Mouse (Mus musculus) thymus, adult 2 months (tissue): Measurements from ENCODE around the gene Ubtd1. TPM values are rescaled to one million over a fixed set of nuclear protein-coding genes. Genes with fewer than 3 reads are reported as not detected.

ENCODE experiments used
- DNase-seq: peaks from one replicate; pipeline ENCODE4 v3.0.0; 2021
- H3K27ac ChIP-seq: fragments of 200-500 bp; 2 replicates; pipeline ENCODE4 v1.5.1; 2012; ENCODE audit warnings: low read length, control low read depth; ENCODE audit not compliant: control insufficient read depth, insufficient read depth
- H3K27me3 ChIP-seq: fragments of 200-500 bp; 2 replicates; pipeline ENCODE4 v1.6.1; 2012; ENCODE audit warnings: mild to moderate bottlenecking, low read length, moderate library complexity, mixed read lengths; ENCODE audit not compliant: control insufficient read depth, insufficient read depth
- H3K36me3 ChIP-seq: fragments of 200-500 bp; 2 replicates; pipeline ENCODE4 v1.6.1; 2012; ENCODE audit warnings: mild to moderate bottlenecking, low read length, moderate library complexity; ENCODE audit not compliant: control insufficient read depth, insufficient read depth
- H3K4me1 ChIP-seq: fragments of 200-500 bp; replicated peaks from 2 replicates; pipeline ENCODE4 v1.6.1; 2012; ENCODE audit warnings: low read length; ENCODE audit not compliant: control insufficient read depth, insufficient read depth
- H3K4me3 ChIP-seq: fragments of 200-500 bp; 2 replicates; pipeline ENCODE4 v1.5.1; 2012; ENCODE audit warnings: mild to moderate bottlenecking, low read length, control low read depth, moderate library complexity; ENCODE audit not compliant: control insufficient read depth, insufficient read depth
- CTCF ChIP-seq: fragments of 200-500 bp; IDR thresholded peaks from 2 replicates; pipeline ENCODE4 v1.5.1; 2012; ENCODE audit warnings: mild to moderate bottlenecking, control low read depth, low read length, moderate library complexity, borderline replicate concordance; ENCODE audit not compliant: control insufficient read depth, poor library complexity, insufficient read depth; ENCODE audit errors: extremely low read depth
- POLR2A ChIP-seq: fragments of 200-500 bp; IDR thresholded peaks from 2 replicates; pipeline ENCODE4 v1.6.1; 2012; ENCODE audit warnings: mild to moderate bottlenecking, low read length, control low read depth, moderate library complexity; ENCODE audit not compliant: control insufficient read depth, poor library complexity, insufficient read depth; ENCODE audit errors: extremely low read depth
- WGBS: fragments of 180-500 bp; shearing (Covaris S2); methylation state at CpG from one replicate; pipeline ENCODE4 v1.1.7; 2018; 5-methylcytosine and 5-hydroxymethylcytosine counted together
- polyA plus RNA-seq: library from polyadenylated mRNA; depleted of rRNA; stranded (reverse); fragments of >200 nt; gene quantifications from 2 replicates; pipeline ENCODE4 v1.2.3, GENCODE M21; 2012

The Ubtd1 gene
- polyA plus RNA-seq, 1 experiment, result 36.9 TPM

- Histone ChIP-seq H3K4me1 (0 out of 2 replicates have a peak, but pooled peaks cover 2% of the 10 kb centered on the region), H3K27ac (no peak overlapping the region), H3K36me3 (no peaks in the 10 kb centered on the region), H3K4me3 (no peak overlapping the region), H3K27me3 (no peaks in the 10 kb centered on the region)
- WGBS, result 95% methylated on average over 9 of the region's 9 CpGs
- no peak for TF ChIP-seq CTCF
- no peak for DNase-seq
Observed at GRCm38 (mm10) chr19:41998770-41999548, 17.4 kb downstream of the Ubtd1 start.

GRCm38 (mm10) chr19:41999688-42000283, 18.2 kb downstream of the Ubtd1 start:
- H3K36me3 ChIP-seq, result no peaks in the 10 kb centered on the region
- no peak overlapping the region for H3K27ac ChIP-seq
- TF ChIP-seq POLR2A (no peak), CTCF (no peak)
- H3K4me3 ChIP-seq, result no peak overlapping the region
- no peaks in the 10 kb centered on the region for H3K27me3 ChIP-seq
- no peak for DNase-seq
- 88% methylated on average over 4 of the region's 4 CpGs for WGBS
- peaks cover 2% of the 10 kb centered on the region; the same call in 1 of the 2 replicates for H3K4me1 ChIP-seq

GRCm38 (mm10) chr19:42000446-42000958, 18.9 kb downstream of the Ubtd1 start:
- H3K4me3 ChIP-seq, result no peak overlapping the region
- WGBS, result 86% methylated on average over 4 of the region's 4 CpGs
- H3K36me3 ChIP-seq, result no peaks in the 10 kb centered on the region
- H3K27ac ChIP-seq, result no peak overlapping the region
- peaks cover 6% of the 10 kb centered on the region for H3K4me1 ChIP-seq
- no peak for TF ChIP-seq CTCF
- TF ChIP-seq POLR2A, result no peak
- H3K27me3 ChIP-seq, result no peaks in the 10 kb centered on the region
- DNase-seq, result no peak

- Histone ChIP-seq H3K4me1 (peaks cover 12% of the 10 kb centered on the region), H3K4me3 (no peak overlapping the region), H3K27me3 (no peaks in the 10 kb centered on the region), H3K27ac (no peak overlapping the region), H3K36me3 (no peaks in the 10 kb centered on the region)
- 91% methylated on average over 12 of the region's 12 CpGs for WGBS
- TF ChIP-seq POLR2A, result no peak
- no peak for TF ChIP-seq CTCF
- no peak for DNase-seq
Observed at GRCm38 (mm10) chr19:42001253-42001980, 19.9 kb downstream of the Ubtd1 start.

GRCm38 (mm10) chr19:42004258-42004657, 22.7 kb downstream of the Ubtd1 start:
- Histone ChIP-seq H3K36me3 (no peaks in the 10 kb centered on the region), H3K4me3 (no peak overlapping the region), H3K4me1 (peaks cover 24% of the 10 kb centered on the region), H3K27me3 (no peaks in the 10 kb centered on the region), H3K27ac (no peak overlapping the region)
- WGBS, result 98% methylated on average over 6 of the region's 6 CpGs
- TF ChIP-seq POLR2A (no peak), CTCF (no peak)
- DNase-seq, result no peak

- peak overlapping the region; percentile 45; the same call in 1 of the 2 replicates for H3K27ac ChIP-seq
- no peaks in the 10 kb centered on the region for H3K27me3 ChIP-seq
Observed at GRCm38 (mm10) chr19:42005616-42006015, 24.1 kb downstream of the Ubtd1 start.

More at GRCm38 (mm10) chr19:42005616-42006015, 24.1 kb downstream of the Ubtd1 start:
- no peaks in the 10 kb centered on the region for H3K36me3 ChIP-seq
- no peak for DNase-seq
- H3K4me1 ChIP-seq, result peaks cover 35% of the 10 kb centered on the region
- WGBS, result 22% methylated on average over 3 of the region's 3 CpGs
- no peak overlapping the region for H3K4me3 ChIP-seq
- TF ChIP-seq CTCF (no peak), POLR2A (no peak)
